Mouse (Mus musculus): Measurements from ENCODE around the gene Gm11554. TPM values are rescaled to one million over a fixed set of nuclear protein-coding genes. Genes with fewer than 3 reads are reported as not detected.

Gene Gm11554
- not detected for total RNA-seq (2023)

DNA sequence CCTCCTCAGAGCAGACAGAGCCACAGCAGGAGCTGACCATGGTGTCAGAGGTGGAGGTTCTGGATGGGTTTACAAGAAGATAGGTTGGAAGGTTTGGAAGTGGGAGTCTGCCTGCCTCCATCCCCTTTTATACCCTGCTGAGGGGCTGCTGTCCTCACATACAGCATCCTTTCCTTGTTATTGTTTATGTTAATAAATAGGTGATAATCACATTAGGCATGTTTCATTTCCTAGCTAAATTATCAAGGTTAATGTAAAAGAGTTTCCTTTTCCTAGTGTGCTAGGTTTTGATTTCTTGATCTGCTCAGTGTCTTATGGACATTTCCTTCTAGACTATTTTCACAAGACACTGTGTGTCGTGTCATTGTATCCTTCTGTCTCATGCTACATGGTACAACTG is at the start of gene Gm11554:
Gm11554 (minus strand) TSS at position 101 of the 400 bp plus-strand sequence.

GRCm38 (mm10) chr11:99851508-99851907 is 47.3 kb upstream of the Gm11554 start, which contains the start of gene Krtap4-16:
Krtap4-16 (minus strand) TSS chr11:99851608.

DNA sequence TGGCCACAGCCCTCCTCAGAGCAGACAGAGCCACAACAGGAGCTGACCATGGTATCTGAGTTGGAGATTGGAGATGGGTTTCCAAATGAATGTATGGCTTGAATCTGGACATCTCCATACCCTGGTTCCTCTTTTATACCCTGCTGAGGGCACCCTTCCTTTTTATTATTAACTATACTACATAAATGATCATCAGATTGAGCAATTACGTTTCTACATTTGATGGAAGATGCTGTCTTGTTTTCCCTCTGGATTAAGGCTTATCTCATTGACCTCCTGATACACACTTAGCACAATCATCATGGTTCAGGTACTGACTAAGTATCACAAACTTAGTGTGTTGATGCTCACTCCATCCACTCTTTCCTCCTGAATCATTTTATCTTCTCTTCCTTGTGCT is 33.7 kb upstream of the Gm11554 start, which contains the start of gene 2300003K06Rik:
2300003K06Rik (minus strand) TSS at position 101 of the 400 bp plus-strand sequence.

DNA sequence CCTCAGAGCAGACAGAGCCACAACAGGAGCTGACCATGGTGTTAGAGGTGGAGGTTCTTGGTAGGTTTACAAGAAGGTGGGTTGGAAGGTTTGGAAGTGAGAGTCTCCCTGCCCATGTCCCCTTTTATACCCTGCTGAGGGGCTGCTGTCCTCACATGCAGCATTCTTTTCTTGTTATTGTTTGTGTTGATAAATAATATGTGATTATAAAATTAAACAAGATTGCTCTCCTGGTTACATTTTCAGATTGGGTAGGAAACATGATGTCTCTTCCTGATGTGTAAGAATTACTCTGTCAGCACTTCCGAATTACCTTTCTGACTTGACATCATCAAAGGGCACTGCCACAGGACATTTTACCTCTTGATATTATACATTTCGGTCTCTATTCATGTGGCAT is 11.3 kb upstream of the Gm11554 start, which contains the start of gene Gm11564:
Gm11564 (minus strand) TSS at position 101 of the 400 bp plus-strand sequence.

GRCm38 (mm10) chr11:99809792-99810191 is 5.5 kb upstream of the Gm11554 start, which contains the start of gene Krtap4-13:
Krtap4-13 (minus strand) TSS chr11:99809892.

DNA sequence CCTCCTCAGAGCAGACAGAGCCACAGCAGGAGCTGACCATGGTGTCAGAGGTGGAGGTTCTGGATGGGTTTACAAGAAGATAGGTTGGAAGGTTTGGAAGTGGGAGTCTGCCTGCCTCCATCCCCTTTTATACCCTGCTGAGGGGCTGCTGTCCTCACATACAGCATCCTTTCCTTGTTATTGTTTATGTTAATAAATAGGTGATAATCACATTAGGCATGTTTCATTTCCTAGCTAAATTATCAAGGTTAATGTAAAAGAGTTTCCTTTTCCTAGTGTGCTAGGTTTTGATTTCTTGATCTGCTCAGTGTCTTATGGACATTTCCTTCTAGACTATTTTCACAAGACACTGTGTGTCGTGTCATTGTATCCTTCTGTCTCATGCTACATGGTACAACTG is 5.4 kb downstream of the Gm11554 start, which contains the start of gene Gm11569:
Gm11569 (minus strand) TSS at position 101 of the 400 bp plus-strand sequence.

DNA sequence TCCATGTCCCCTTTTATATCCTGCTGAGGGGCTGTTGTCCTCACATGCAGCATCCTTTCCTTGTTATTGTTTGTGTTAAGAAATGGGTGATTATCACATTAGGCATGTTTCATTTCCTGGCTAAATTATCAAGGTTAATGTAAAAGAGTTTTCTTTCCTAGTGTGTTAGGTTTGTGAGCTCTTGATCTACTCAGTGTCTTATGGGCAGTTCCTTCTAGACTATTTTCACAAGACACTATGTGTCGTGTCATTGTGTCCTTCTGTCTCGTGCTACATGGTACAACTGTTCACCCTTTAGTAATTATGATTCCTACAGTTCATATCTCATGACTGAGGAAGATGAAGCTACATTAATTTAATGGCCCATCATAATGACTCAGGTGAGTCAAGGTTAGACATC is 10.9 kb downstream of the Gm11554 start, which contains the start of gene Gm11596:
Gm11596 (minus strand) TSS at position 101 of the 400 bp plus-strand sequence.

DNA sequence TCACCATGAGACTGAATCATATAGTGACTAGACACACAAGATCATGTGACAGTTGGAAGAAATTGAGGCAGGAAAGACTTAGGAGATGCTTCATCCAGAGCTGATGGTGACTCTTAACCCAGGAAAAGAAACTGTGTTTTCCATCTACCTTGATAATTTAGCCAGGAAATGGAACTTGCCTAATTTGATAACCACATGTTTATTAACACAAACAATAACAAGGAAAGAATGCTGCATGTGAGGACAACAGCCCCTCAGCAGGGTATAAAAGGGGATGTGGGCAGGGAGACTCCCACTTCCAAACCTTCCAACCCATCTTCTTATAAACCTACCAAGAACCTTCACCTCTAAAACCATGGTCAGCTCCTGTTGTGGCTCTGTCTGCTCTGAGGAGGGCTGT is 19.3 kb downstream of the Gm11554 start, which contains the start of gene Krtap4-9:
Krtap4-9 (plus strand) TSS at position 301 of the 400 bp plus-strand sequence.

DNA sequence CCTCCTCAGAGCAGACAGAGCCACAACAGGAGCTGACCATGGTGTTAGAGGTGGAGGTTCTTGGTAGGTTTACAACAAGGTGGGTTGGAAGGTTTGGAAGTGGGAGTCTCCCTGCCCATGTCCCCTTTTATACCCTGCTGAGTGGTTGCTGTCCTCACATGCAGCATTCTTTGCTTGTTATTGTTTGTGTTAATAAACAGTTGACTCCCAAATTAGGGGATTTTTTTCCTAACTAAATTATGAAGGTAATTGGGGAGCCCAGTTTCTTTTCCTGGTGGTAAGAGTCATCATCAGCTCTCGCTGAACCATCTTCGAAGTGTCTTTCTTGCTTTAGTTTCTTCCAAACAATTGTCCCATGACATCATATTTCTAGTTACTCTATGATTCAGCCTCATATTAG is 23.6 kb downstream of the Gm11554 start, which contains the start of gene Krtap4-8:
Krtap4-8 (minus strand) TSS at position 101 of the 400 bp plus-strand sequence.

DNA sequence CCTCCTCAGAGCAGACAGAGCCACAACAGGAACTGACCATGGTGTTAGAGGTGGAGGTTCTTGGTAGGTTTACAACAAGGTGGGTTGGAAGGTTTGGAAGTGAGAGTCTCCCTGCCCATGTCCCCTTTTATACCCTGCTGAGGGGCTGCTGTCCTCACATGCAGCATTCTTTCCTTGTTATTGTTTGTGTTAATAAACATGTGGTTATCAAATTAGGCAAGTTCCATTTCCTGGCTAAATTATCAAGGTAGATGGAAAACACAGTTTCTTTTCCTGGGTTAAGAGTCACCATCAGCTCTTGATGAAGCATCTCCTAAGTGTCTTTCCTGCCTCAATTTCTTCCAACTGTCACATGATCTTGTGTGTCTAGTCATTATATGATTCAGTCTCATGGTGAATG is 31.4 kb downstream of the Gm11554 start, which contains the start of gene Gm11595:
Gm11595 (minus strand) TSS at position 101 of the 400 bp plus-strand sequence.

Other genes starting within 250 kb of the Gm11554 start
- gene Krtap3-2, start 247.6 kb downstream of the Gm11554 start, total RNA-seq (2023) = not detected
- gene Gm11939, start 245.0 kb downstream of the Gm11554 start, total RNA-seq (2023) = not detected
- not detected for gene Krtap3-1, start 237.8 kb downstream of the Gm11554 start, total RNA-seq (2023)
- gene Krtap1-5, start 223.4 kb downstream of the Gm11554 start, total RNA-seq (2023) = not detected
- gene Krtap1-4, start 220.8 kb downstream of the Gm11554 start, total RNA-seq (2023) = not detected
- not detected for gene Krtap1-3, start 213.1 kb downstream of the Gm11554 start, total RNA-seq (2023)
- gene Krtap9-3, start 206.3 kb downstream of the Gm11554 start, total RNA-seq (2023) = not detected
- gene Gm11938, start 201.1 kb downstream of the Gm11554 start, total RNA-seq (2023) = not detected
- gene Gm11937, start 194.3 kb downstream of the Gm11554 start, total RNA-seq (2023) = not detected
- not detected for gene Krtap2-4, start 189.6 kb downstream of the Gm11554 start, total RNA-seq (2023)
- not detected for gene Gm11562, start 184.0 kb downstream of the Gm11554 start, total RNA-seq (2023)
- not detected for gene Krtap4-1, start 176.2 kb downstream of the Gm11554 start, total RNA-seq (2023)
- not detected for gene Krtap4-2, start 169.4 kb downstream of the Gm11554 start, total RNA-seq (2023)
- gene Krtap4-7, start 160.4 kb downstream of the Gm11554 start, total RNA-seq (2023) = not detected
- gene Gm11555, start 154.2 kb downstream of the Gm11554 start, total RNA-seq (2023) = not detected
- gene Gm11563, start 145.5 kb downstream of the Gm11554 start, total RNA-seq (2023) = not detected
- gene Krtap4-6, start 138.5 kb downstream of the Gm11554 start, total RNA-seq (2023) = not detected
- gene Gm14190, start 113.7 kb downstream of the Gm11554 start, total RNA-seq (2023) = not detected
- gene Gm14180, start 70.2 kb downstream of the Gm11554 start, total RNA-seq (2023) = not detected
- not detected for gene Gm11595, start 31.5 kb downstream of the Gm11554 start, total RNA-seq (2023)
- not detected for gene Krtap4-8, start 23.7 kb downstream of the Gm11554 start, total RNA-seq (2023)
- not detected for gene Krtap4-9, start 19.2 kb downstream of the Gm11554 start, total RNA-seq (2023)
- not detected for gene Gm11596, start 11.0 kb downstream of the Gm11554 start, total RNA-seq (2023)
- not detected for gene Gm11569, start 5.5 kb downstream of the Gm11554 start, total RNA-seq (2023)
- not detected for gene Krtap4-13, start 5.4 kb upstream of the Gm11554 start, total RNA-seq (2023)
- gene Gm11564, start 11.2 kb upstream of the Gm11554 start, total RNA-seq (2023) = not detected
- gene 2300003K06Rik, start 33.6 kb upstream of the Gm11554 start, total RNA-seq (2023) = not detected
- gene Krtap4-16, start 47.2 kb upstream of the Gm11554 start, total RNA-seq (2023) = not detected
- not detected for gene Gm11568, start 53.5 kb upstream of the Gm11554 start, total RNA-seq (2023)
- not detected for gene Gm11559, start 60.0 kb upstream of the Gm11554 start, total RNA-seq (2023)
- not detected for gene Krtap9-1, start 68.9 kb upstream of the Gm11554 start, total RNA-seq (2023)
- not detected for gene Gm11567, start 74.7 kb upstream of the Gm11554 start, total RNA-seq (2023)
- not detected for gene Krtap31-1, start 103.5 kb upstream of the Gm11554 start, total RNA-seq (2023)
- not detected for gene Gm11565, start 110.3 kb upstream of the Gm11554 start, total RNA-seq (2023)
- not detected for gene Krtap31-2, start 131.8 kb upstream of the Gm11554 start, total RNA-seq (2023)
- not detected for gene Krtap9-5, start 144.0 kb upstream of the Gm11554 start, total RNA-seq (2023)
- gene Krtap29-1, start 174.6 kb upstream of the Gm11554 start, total RNA-seq (2023) = not detected
- not detected for gene Krtap16-1, start 182.2 kb upstream of the Gm11554 start, total RNA-seq (2023)
- not detected for gene Krtap17-1, start 189.5 kb upstream of the Gm11554 start, total RNA-seq (2023)
- gene Krt33a, start 211.8 kb upstream of the Gm11554 start, total RNA-seq (2023) = not detected
- gene Krt33b, start 225.4 kb upstream of the Gm11554 start, total RNA-seq (2023) = not detected
- not detected for gene Krt34, start 237.1 kb upstream of the Gm11554 start, total RNA-seq (2023)
- not detected for gene Krt31, start 246.1 kb upstream of the Gm11554 start, total RNA-seq (2023)